Mouse (Mus musculus) liver, embryonic 15.5 days (tissue): Measurements from ENCODE around the gene Gipc3. TPM values are rescaled to one million over a fixed set of nuclear protein-coding genes. Genes with fewer than 3 reads are reported as not detected.

Experiments
- ATAC-seq: fragments of 200-750 bp; cut with Nextera tagmentation; 2 replicates; pipeline ENCODE4 v1.8.0; 2017; ENCODE audit warnings: moderate number of reproducible peaks, mild to moderate bottlenecking, moderate library complexity; ENCODE audit not compliant: insufficient read depth
- H3K27ac ChIP-seq: fragments of 300-500 bp; sonication (generic); replicated peaks from 2 replicates; pipeline ENCODE4 v1.5.1; 2015; ENCODE audit warnings: mild to moderate bottlenecking, inconsistent platforms
- H3K27me3 ChIP-seq: fragments of 300-500 bp; sonication (generic); 2 replicates; pipeline ENCODE4 v1.6.1; 2015; ENCODE audit warnings: mild to moderate bottlenecking, inconsistent platforms
- H3K36me3 ChIP-seq: fragments of 300-500 bp; sonication (generic); replicated peaks from 2 replicates; pipeline ENCODE4 v1.6.1; 2015; ENCODE audit warnings: moderate library complexity, mild to moderate bottlenecking, inconsistent platforms
- H3K4me1 ChIP-seq: fragments of 300-500 bp; sonication (generic); replicated peaks from 2 replicates; pipeline ENCODE4 v1.6.1; 2015; ENCODE audit warnings: inconsistent platforms
- H3K4me2 ChIP-seq: fragments of 300-500 bp; sonication (generic); 2 replicates; pipeline ENCODE4 v1.6.1; 2015; ENCODE audit warnings: moderate library complexity, mild to moderate bottlenecking, inconsistent platforms
- H3K4me3 ChIP-seq: fragments of 300-500 bp; sonication (generic); replicated peaks from 2 replicates; pipeline ENCODE4 v1.5.1; 2015; ENCODE audit warnings: mild to moderate bottlenecking, inconsistent platforms
- H3K9ac ChIP-seq: fragments of 300-500 bp; sonication (generic); 2 replicates; pipeline ENCODE4 v1.6.1; 2015; ENCODE audit warnings: moderate library complexity, mild to moderate bottlenecking, inconsistent platforms
- H3K9me3 ChIP-seq: fragments of 300-500 bp; sonication (generic); replicated peaks from 2 replicates; pipeline ENCODE4 v1.6.1; 2016; ENCODE audit warnings: inconsistent platforms
- WGBS: fragments of 180-500 bp; shearing (Covaris S2); methylation state at CpG from one replicate; pipeline ENCODE4 v1.1.7; 2015; ENCODE audit warnings: mixed read lengths; ENCODE audit not compliant: insufficient replicate concordance; 5-methylcytosine and 5-hydroxymethylcytosine counted together
- polyA plus RNA-seq: library from polyadenylated mRNA; unstranded; fragments of >200 nt; fragmentation: Nextera tagmentation; extraction: Ambion mirVana; gene quantifications from 2 replicates; pipeline ENCODE4 v1.2.1, GENCODE M21; 2015

Gene Gipc3
- polyA plus RNA-seq, 1 experiment from 2014 or later: not detected

DNA sequence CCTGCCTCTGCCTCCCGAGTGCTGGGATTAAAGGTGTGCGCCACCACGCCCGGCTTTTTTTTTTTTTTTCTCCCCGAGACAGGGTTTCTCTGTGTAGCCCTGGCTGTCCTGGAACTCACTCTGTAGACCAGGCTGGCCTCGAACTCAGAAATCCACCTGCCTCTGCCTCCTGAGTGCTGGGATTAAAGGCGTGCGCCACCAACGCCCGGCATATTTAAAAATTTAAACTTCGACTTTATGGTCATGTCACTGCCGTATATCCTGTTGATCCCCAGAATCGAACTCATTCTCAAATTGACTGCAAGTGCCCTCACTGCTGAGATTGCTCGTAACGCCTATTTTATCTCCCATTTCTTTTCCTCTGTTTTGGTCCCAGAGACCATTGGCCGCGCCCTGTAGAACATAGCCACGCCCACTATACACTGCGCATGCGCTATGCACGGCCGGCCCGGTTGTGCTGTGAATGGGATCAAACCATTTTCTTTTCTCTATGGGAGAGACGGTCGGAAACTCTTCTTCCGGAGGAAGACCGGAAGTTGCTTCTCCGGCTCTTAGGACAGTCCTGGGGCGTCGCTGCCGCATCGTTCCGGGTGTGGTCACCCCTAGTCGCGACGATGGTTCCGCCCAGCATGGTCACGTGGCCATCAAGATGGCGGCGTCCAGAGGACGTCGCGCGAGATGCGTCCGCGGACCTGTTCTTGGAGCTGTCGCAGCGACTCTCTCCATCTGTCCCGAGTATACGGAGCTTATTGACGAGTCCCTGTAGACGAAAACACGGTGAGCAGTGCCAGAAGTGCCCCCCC, 40.9 kb upstream of the Gipc3 start, which contains the start of the genes Dohh and Gm48551:
Gene Dohh, plus strand, starts transcription at position 627 of the 803 bp plus-strand sequence.
Gene Gm48551, plus strand, starts transcription at position 665 of the 803 bp plus-strand sequence.
- peak; percentile 73 for ATAC-seq
- Histone ChIP-seq H3K4me1 (peaks cover 82% of the 10 kb centered on the region), H3K36me3 (peaks cover 29% of the 10 kb centered on the region), H3K9ac (peak within 1 kb of the TSS; percentile 75), H3K27me3 (no peaks in the 10 kb centered on the region), H3K27ac (peak within 1 kb of the TSS; percentile 99), H3K4me2 (peak within 1 kb of the TSS; percentile 91), H3K4me3 (peak within 1 kb of the TSS; percentile 76), H3K9me3 (no peaks in the 10 kb centered on the region)
- WGBS: 7% methylated on average over 54 of the region's 54 CpGs

- peak overlapping the region; percentile 99 for H3K27ac ChIP-seq
- peaks cover 13% of the 10 kb centered on the region for H3K36me3 ChIP-seq
- H3K9ac ChIP-seq: peak overlapping the region; percentile 55
- WGBS: 10% methylated on average over 5 of the region's 5 CpGs
- H3K4me3 ChIP-seq: 0 out of 2 replicates have a peak overlapping the region, but pooled peaks have one; percentile 19
- no peaks in the 10 kb centered on the region for H3K27me3 ChIP-seq
- peak overlapping the region; percentile 55 for H3K4me2 ChIP-seq
- peaks cover 74% of the 10 kb centered on the region for H3K4me1 ChIP-seq
- H3K9me3 ChIP-seq: no peaks in the 10 kb centered on the region
- peak; percentile 78 for ATAC-seq
Observed at GRCm38 (mm10) chr10:81382039-81382438, 39.0 kb upstream of the Gipc3 start.

- Histone ChIP-seq H3K4me2 (peak overlapping the region; percentile 77), H3K4me1 (peaks cover 76% of the 10 kb centered on the region), H3K36me3 (peaks cover 16% of the 10 kb centered on the region), H3K27me3 (no peaks in the 10 kb centered on the region), H3K9ac (peak overlapping the region; percentile 68), H3K4me3 (peak overlapping the region; percentile 76), H3K27ac (peak overlapping the region; percentile 99), H3K9me3 (no peaks in the 10 kb centered on the region)
- 43% methylated on average over 6 of the region's 6 CpGs for WGBS
- ATAC-seq: no peak
Observed at GRCm38 (mm10) chr10:81379809-81380378, 36.8 kb upstream of the Gipc3 start.

DNA sequence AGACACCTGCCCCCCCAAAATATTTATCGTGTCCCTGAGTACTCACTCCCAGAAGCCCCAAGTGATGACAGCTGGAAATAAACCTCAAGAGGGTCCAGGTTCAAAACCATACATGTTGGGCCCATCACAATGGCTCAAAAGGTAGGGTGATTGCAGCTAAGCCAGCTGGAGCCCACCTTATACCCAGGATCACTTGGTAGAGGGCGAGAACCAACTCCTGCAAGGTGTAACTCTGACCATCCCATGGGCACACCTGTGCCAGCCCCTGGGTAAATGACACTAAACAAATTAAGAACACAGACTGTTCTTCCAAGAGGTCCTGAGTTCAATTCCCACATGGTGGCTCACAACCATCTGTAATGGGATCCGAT, 36.1 kb upstream of the Gipc3 start:
- H3K36me3 ChIP-seq: peaks cover 23% of the 10 kb centered on the region
- no peaks in the 10 kb centered on the region for H3K27me3 ChIP-seq
- peak overlapping the region; percentile 99 for H3K27ac ChIP-seq
- peak overlapping the region; percentile 77 for H3K4me2 ChIP-seq
- H3K4me3 ChIP-seq: peak overlapping the region; percentile 76
- no peaks in the 10 kb centered on the region for H3K9me3 ChIP-seq
- peak overlapping the region; percentile 68 for H3K9ac ChIP-seq
- no peak for ATAC-seq
- peaks cover 78% of the 10 kb centered on the region for H3K4me1 ChIP-seq
- 55% methylated on average over 3 of the region's 3 CpGs for WGBS

GRCm38 (mm10) chr10:81378553-81379182, 35.6 kb upstream of the Gipc3 start:
- H3K4me3 ChIP-seq: peak overlapping the region; percentile 76
- peaks cover 80% of the 10 kb centered on the region for H3K4me1 ChIP-seq
- peak overlapping the region; percentile 68 for H3K9ac ChIP-seq
- under 1% methylated on average over 46 of the region's 46 CpGs for WGBS
- H3K27ac ChIP-seq: peak overlapping the region; percentile 99
- H3K27me3 ChIP-seq: no peaks in the 10 kb centered on the region
- no peaks in the 10 kb centered on the region for H3K9me3 ChIP-seq
- ATAC-seq: peak; percentile 82
- H3K4me2 ChIP-seq: peak overlapping the region; percentile 77
- peaks cover 28% of the 10 kb centered on the region for H3K36me3 ChIP-seq

DNA sequence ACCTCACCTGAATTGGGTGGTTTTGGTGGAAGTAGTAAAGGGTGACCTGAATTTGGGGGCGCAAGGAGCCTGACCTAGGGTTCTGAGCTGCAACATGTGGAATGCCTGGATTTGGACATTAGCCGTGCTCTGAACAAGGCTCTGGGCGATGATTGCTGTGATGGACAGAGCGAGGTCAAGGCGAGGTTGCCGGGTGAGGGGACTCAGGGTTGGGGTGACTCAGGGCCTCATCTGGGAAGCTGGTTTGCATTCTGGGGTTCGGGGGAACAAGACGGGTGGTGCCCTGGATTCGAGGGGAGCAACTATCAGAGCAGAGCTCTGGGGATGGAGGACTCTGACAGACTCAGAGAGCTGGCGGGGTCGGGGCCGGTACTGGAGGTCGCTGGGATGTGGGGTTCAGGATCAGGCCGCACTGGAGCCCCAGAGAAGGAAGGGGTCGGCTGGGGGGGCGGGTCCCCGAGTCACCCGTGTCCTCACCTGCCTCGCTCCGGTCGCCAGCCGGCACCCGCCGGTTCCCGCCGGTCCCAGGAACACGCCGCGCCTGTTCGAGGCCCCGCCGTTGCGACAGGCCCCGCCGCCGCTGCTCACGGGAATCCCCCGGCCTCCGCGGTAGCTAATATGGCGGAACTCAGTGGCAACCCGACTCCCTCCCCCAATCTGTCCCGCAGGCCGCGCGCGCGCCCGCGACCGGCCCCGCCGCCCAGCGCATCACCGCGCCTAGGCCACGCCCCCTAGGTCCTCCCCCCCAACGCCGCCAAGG, 34.9 kb upstream of the Gipc3 start, which contains the start of gene Fzr1:
Gene Fzr1, minus strand, starts transcription at position 724 of the 760 bp plus-strand sequence.
- Histone ChIP-seq H3K9ac (peak within 1 kb of the TSS; percentile 96), H3K4me2 (peak within 1 kb of the TSS; percentile 77), H3K4me1 (peaks cover 80% of the 10 kb centered on the region), H3K27me3 (no peaks in the 10 kb centered on the region), H3K4me3 (peak within 1 kb of the TSS; percentile 76), H3K27ac (peak within 1 kb of the TSS; percentile 99), H3K36me3 (peaks cover 35% of the 10 kb centered on the region), H3K9me3 (no peaks in the 10 kb centered on the region)
- under 1% methylated on average over 56 of the region's 59 CpGs for WGBS
- ATAC-seq: no peak

DNA sequence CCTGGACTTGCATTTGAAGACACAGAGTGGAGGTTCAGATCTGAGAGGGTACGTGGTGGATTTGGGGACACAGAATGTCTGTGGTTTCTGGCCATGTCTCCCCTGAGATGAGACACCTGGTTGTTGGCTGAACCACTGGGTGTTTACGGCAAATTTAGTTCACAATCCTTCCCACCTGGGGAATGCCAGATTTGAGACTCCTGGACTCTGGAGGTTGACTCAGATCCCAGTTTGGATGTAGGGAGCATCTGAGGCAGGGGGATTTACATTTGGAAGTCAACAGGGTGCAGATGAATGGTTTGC, 34.2 kb upstream of the Gipc3 start:
- Histone ChIP-seq H3K9ac (peak overlapping the region; percentile 96), H3K4me1 (peaks cover 77% of the 10 kb centered on the region), H3K4me3 (peak overlapping the region; percentile 76), H3K36me3 (peaks cover 41% of the 10 kb centered on the region), H3K9me3 (no peaks in the 10 kb centered on the region), H3K4me2 (peak overlapping the region; percentile 74), H3K27ac (peak overlapping the region; percentile 88), H3K27me3 (no peaks in the 10 kb centered on the region)
- 44% methylated on average over 2 of the region's 2 CpGs for WGBS
- no peak for ATAC-seq

DNA sequence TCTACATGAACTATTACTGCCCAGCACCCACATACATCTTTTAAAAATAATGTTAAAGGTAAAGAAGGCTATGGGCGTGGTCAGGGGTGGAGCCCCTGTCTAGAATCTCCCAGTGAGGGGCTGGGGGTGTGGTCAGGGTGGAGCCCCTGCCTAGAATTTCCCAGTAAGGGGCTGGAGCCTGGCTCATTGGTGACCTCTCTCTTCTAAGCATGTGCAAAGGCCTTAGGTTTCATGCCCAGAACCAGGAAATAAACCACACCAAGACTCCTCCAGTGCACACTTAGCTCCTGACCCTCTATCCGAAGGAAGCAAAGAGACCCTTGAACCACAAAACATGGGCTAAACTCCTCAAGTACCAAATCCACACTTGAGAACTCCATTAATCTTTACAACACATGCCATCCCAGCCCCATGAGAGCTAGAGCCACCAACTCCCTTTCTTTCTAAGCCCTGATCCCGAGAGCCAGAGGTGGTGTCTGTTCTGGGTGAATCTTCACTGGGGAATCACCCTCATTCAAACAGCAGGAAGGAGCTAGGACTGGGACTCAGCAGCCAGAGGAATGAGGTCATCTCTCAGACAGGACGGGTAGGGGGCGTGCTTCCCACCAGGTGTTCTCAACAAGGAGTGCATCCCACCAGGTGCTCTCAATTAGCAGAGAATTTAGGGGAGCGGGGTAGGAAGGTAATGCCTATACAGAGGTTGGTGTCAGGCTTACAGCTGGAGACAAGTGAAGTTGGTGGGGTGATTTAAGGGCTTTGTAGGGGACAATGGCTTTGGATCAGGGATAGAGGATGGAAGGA, 33.7 kb upstream of the Gipc3 start:
- H3K9ac ChIP-seq: peak overlapping the region; percentile 96

GRCm38 (mm10) chr10:81375322-81375721, 32.3 kb upstream of the Gipc3 start:
- ATAC-seq: no peak
- Histone ChIP-seq H3K9ac (peak overlapping the region; percentile 96; the same call in 1 of the 2 replicates), H3K4me3 (peak overlapping the region; percentile 76), H3K36me3 (peaks cover 61% of the 10 kb centered on the region), H3K4me1 (peaks cover 62% of the 10 kb centered on the region), H3K4me2 (peak overlapping the region; percentile 74), H3K27me3 (no peaks in the 10 kb centered on the region), H3K27ac (peak overlapping the region; percentile 88), H3K9me3 (no peaks in the 10 kb centered on the region)
- 89% methylated on average over 10 of the region's 10 CpGs for WGBS

More for the DNA sequence above, 33.7 kb upstream of the Gipc3 start:
- H3K4me3 ChIP-seq: peak overlapping the region; percentile 76
- peaks cover 47% of the 10 kb centered on the region for H3K36me3 ChIP-seq
- H3K9me3 ChIP-seq: no peaks in the 10 kb centered on the region
- H3K27ac ChIP-seq: peak overlapping the region; percentile 88
- H3K4me2 ChIP-seq: peak overlapping the region; percentile 74
- WGBS: 28% methylated on average over 6 of the region's 6 CpGs
- no peaks in the 10 kb centered on the region for H3K27me3 ChIP-seq
- ATAC-seq: peak; percentile 13; the same call in 1 of the 2 replicates
- H3K4me1 ChIP-seq: peaks cover 76% of the 10 kb centered on the region

DNA sequence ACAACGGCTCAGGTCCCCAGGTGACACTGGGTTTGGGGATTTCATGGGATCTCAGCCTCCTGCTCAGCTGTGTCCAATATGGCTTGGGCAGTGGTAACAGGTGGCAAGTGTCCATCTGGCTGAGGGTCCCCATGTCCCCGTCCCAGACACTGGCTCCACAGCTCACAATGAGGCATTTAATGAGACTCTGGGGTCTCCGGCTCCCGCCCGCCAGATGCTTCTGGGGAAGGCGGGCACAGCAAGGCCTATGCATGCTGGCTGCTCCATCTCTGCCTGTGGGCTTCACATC, 24.1 kb upstream of the Gipc3 start:
- ATAC-seq: no peak
- no peak overlapping the region for H3K4me2 ChIP-seq
- H3K27ac ChIP-seq: peak overlapping the region; percentile 96
- WGBS: 88% methylated on average over 6 of the region's 6 CpGs
- H3K4me3 ChIP-seq: no peak overlapping the region
- H3K9ac ChIP-seq: no peak overlapping the region
- H3K9me3 ChIP-seq: no peaks in the 10 kb centered on the region
- H3K4me1 ChIP-seq: peaks cover 69% of the 10 kb centered on the region
- peaks cover 89% of the 10 kb centered on the region for H3K36me3 ChIP-seq
- no peaks in the 10 kb centered on the region for H3K27me3 ChIP-seq
